Mouse (Mus musculus): Measurements from ENCODE around the gene Ehd2.

Gene Ehd2

GRCm38 (mm10) chr7:15975451-15975850 is 8.1 kb upstream of the Ehd2 start:
- DNase-seq (ENCODE audit: low spot score): peak; percentile 70

GRCm38 (mm10) chr7:15974712-15975111 is 7.3 kb upstream of the Ehd2 start:
- peak; percentile 83 for DNase-seq (ENCODE audit: low spot score)

- DNase-seq (ENCODE audit: low spot score): no peak
Measured at GRCm38 (mm10) chr7:15972247-15972646, 4.9 kb upstream of the Ehd2 start.

GRCm38 (mm10) chr7:15969674-15970073 is 2.3 kb upstream of the Ehd2 start:
- peak; percentile 40 for DNase-seq (ENCODE audit: low spot score)

GRCm38 (mm10) chr7:15968322-15968721 is 955 bp upstream of the Ehd2 start:
- DNase-seq (ENCODE audit: low spot score): no peak

- no peak for DNase-seq (ENCODE audit: low spot score)
Measured at GRCm38 (mm10) chr7:15966489-15966888, 878 bp downstream of the Ehd2 start.

- DNase-seq (ENCODE audit: low spot score): no peak
Measured at GRCm38 (mm10) chr7:15963798-15964652, 3.3 kb downstream of the Ehd2 start.

GRCm38 (mm10) chr7:15962311-15963288 is 4.8 kb downstream of the Ehd2 start:
- DNase-seq (ENCODE audit: low spot score): peak; percentile 90

GRCm38 (mm10) chr7:15961798-15962197 is 5.6 kb downstream of the Ehd2 start:
- no peak for DNase-seq (ENCODE audit: low spot score)

GRCm38 (mm10) chr7:15961239-15961638 is 6.1 kb downstream of the Ehd2 start:
- no peak for DNase-seq (ENCODE audit: low spot score)

GRCm38 (mm10) chr7:15960691-15961090 is 6.7 kb downstream of the Ehd2 start:
- DNase-seq (ENCODE audit: low spot score): no peak

- peak; percentile 46 for DNase-seq (ENCODE audit: low spot score)
Measured at GRCm38 (mm10) chr7:15956143-15956542, 11.2 kb downstream of the Ehd2 start.

GRCm38 (mm10) chr7:15955509-15955908 is 11.9 kb downstream of the Ehd2 start:
- peak; percentile 36 for DNase-seq (ENCODE audit: low spot score)

GRCm38 (mm10) chr7:15954978-15955443 is 12.4 kb downstream of the Ehd2 start:
- peak; percentile 71 for DNase-seq (ENCODE audit: low spot score)

- DNase-seq (ENCODE audit: low spot score): no peak
Measured at GRCm38 (mm10) chr7:15954436-15954835, 12.9 kb downstream of the Ehd2 start.

- peak; percentile 57 for DNase-seq (ENCODE audit: low spot score)
Measured at GRCm38 (mm10) chr7:15953307-15954074, 13.9 kb downstream of the Ehd2 start.

- DNase-seq (ENCODE audit: low spot score): peak; percentile 38
Measured at GRCm38 (mm10) chr7:15952416-15952815, 15.0 kb downstream of the Ehd2 start.

GRCm38 (mm10) chr7:15950008-15950407 is 17.4 kb downstream of the Ehd2 start:
- no peak for DNase-seq (ENCODE audit: low spot score)

GRCm38 (mm10) chr7:15949216-15949790 is 18.1 kb downstream of the Ehd2 start:
- DNase-seq (ENCODE audit: low spot score): no peak

- peak; percentile 95 for DNase-seq (ENCODE audit: low spot score)
Measured at GRCm38 (mm10) chr7:15948381-15948941, 18.9 kb downstream of the Ehd2 start.

GRCm38 (mm10) chr7:15947653-15948260 is 19.6 kb downstream of the Ehd2 start:
- no peak for DNase-seq (ENCODE audit: low spot score)
